Mouse (Mus musculus): ENCODE results near the gene Kcnc3.

Kcnc3 gene

GRCm38 (mm10) chr7:44596996-44597538, 6.6 kb downstream of the Kcnc3 start:
- peak; percentile 58 for DNase-seq (ENCODE audit: low read depth, low spot score)

- DNase-seq (ENCODE audit: low read depth, low spot score) = no peak
Measured at GRCm38 (mm10) chr7:44597666-44598065, 7.2 kb downstream of the Kcnc3 start.

- no peak for DNase-seq (ENCODE audit: low read depth, low spot score)
Measured at GRCm38 (mm10) chr7:44598336-44598735, 7.9 kb downstream of the Kcnc3 start.

- DNase-seq (ENCODE audit: low read depth, low spot score) = no peak
Measured at GRCm38 (mm10) chr7:44600691-44601262, 10.3 kb downstream of the Kcnc3 start.

GRCm38 (mm10) chr7:44601646-44602045, 11.2 kb downstream of the Kcnc3 start:
- no peak for DNase-seq (ENCODE audit: low read depth, low spot score)

GRCm38 (mm10) chr7:44602443-44602842, 12.0 kb downstream of the Kcnc3 start:
- no peak for DNase-seq (ENCODE audit: low read depth, low spot score)

- peak; percentile 70 for DNase-seq (ENCODE audit: low read depth, low spot score)
Measured at GRCm38 (mm10) chr7:44603186-44603855, 12.9 kb downstream of the Kcnc3 start.

GRCm38 (mm10) chr7:44604139-44604606, 13.7 kb downstream of the Kcnc3 start:
- peak; percentile 90 for DNase-seq (ENCODE audit: low read depth, low spot score)

GRCm38 (mm10) chr7:44604619-44605018, 14.2 kb downstream of the Kcnc3 start:
- peak; percentile 80 for DNase-seq (ENCODE audit: low read depth, low spot score)

GRCm38 (mm10) chr7:44605436-44605835, 15.0 kb downstream of the Kcnc3 start:
- DNase-seq (ENCODE audit: low read depth, low spot score) = peak; percentile 63

GRCm38 (mm10) chr7:44606171-44606901, 15.9 kb downstream of the Kcnc3 start:
- peak; percentile 89 for DNase-seq (ENCODE audit: low read depth, low spot score)

GRCm38 (mm10) chr7:44612192-44612591, 21.7 kb downstream of the Kcnc3 start:
- DNase-seq (ENCODE audit: low read depth, low spot score) = no peak

GRCm38 (mm10) chr7:44614041-44614688, 23.7 kb downstream of the Kcnc3 start:
- peak; percentile 95 for DNase-seq (ENCODE audit: low read depth, low spot score)

GRCm38 (mm10) chr7:44615309-44615708, 24.8 kb downstream of the Kcnc3 start:
- DNase-seq (ENCODE audit: low read depth, low spot score) = no peak

GRCm38 (mm10) chr7:44615987-44616386, 25.5 kb downstream of the Kcnc3 start:
- no peak for DNase-seq (ENCODE audit: low read depth, low spot score)

- peak; percentile 68 for DNase-seq (ENCODE audit: low read depth, low spot score)
Measured at GRCm38 (mm10) chr7:44617059-44617458, 26.6 kb downstream of the Kcnc3 start.

- peak; percentile 60 for DNase-seq (ENCODE audit: low read depth, low spot score)
Measured at GRCm38 (mm10) chr7:44623714-44624542, 33.5 kb downstream of the Kcnc3 start.

GRCm38 (mm10) chr7:44624543-44624826, 34.0 kb downstream of the Kcnc3 start:
- no peak for DNase-seq (ENCODE audit: low read depth, low spot score)

GRCm38 (mm10) chr7:44624828-44625227, 34.4 kb downstream of the Kcnc3 start:
- no peak for DNase-seq (ENCODE audit: low read depth, low spot score)

GRCm38 (mm10) chr7:44625241-44626067, 35.0 kb downstream of the Kcnc3 start:
- no peak for DNase-seq (ENCODE audit: low read depth, low spot score)

Measured in ZHBTc4 (cell line).